Mouse (Mus musculus): ENCODE data around the gene Mindy4.

DNA sequence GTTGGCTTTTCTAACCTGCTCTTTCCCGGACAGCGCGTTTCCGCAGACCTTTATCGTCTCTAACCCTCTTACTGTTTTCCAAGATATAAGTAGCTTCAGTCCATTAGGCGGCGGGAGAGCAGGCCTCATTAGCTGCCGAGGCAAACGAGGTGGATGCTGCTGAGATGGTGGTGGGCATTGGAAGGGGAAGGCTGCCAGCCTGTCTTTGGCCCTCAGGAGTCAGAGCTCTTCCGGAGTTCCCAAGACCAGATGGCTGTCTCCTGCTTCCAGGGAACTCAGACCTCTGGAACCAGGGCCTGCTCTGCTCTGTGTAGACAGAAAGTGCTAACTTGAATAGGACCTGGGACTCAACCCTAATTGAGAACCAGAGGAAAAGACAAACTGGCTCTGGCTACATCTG, 140.3 kb downstream of the Mindy4 start:
- TF ChIP-seq CHD2 (IDR thresholded peaks at IDR 0.05; ENCODE audit: low read depth, low read length) (no peak), HCFC1 (IDR thresholded peaks at IDR 0.05; ENCODE audit: borderline replicate concordance, insufficient read depth, low read length) (no peak), ZNF384 (IDR thresholded peaks at IDR 0.05; ENCODE audit: low read depth, low read length) (no peak), ZC3H11A (IDR thresholded peaks at IDR 0.05; ENCODE audit: borderline replicate concordance, low read depth, low read length) (no peak), MAFK (IDR thresholded peaks at IDR 0.05; ENCODE audit: insufficient read depth, low read depth, low read length) (no peak)
